Mouse (Mus musculus) layer of hippocampus, postnatal 10 days (tissue): ENCODE results near the gene 2810459M11Rik. TPM values are rescaled to one million over a fixed set of nuclear protein-coding genes. Genes with fewer than 3 reads are reported as not detected.
A peak's percentile ranks its signal among the peaks of the same experiment; 100 is the strongest.

Experiments used
- DNase-seq, 2 experiments: peaks; one replicate each; pipeline ENCODE4 v3.0.0; 2021; ENCODE audit warnings: low spot score in 2 of 2
- total RNA-seq, 2 experiments: library from RNA; stranded (reverse); gene quantifications; 2 replicates each; pipeline ENCODE4 v1.2.3; 2021

Gene 2810459M11Rik
- total RNA-seq, 2 experiments from 2014 or later: 13.7 to 17.2 TPM

DNA sequence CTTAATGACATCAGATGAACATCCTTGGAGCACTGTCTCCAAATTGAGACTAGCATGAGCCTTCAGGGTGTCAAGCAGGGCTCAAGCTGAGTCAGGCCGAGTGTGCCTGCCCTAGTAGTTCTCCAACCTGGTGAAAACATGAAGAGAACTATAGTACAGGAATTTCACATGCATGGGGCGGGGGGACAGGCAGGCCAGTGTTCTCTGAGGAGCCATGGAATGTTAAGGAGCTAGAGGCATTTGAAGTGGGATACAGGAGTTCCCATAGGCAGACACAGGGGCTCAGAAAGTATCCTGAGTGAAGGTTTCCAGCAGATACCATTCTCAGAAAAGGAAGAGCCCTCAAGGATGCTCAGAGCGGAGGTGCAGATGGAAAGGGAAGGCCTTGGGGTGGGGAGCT lies 3.1 kb downstream of the 2810459M11Rik start:
- no peak for DNase-seq

DNA sequence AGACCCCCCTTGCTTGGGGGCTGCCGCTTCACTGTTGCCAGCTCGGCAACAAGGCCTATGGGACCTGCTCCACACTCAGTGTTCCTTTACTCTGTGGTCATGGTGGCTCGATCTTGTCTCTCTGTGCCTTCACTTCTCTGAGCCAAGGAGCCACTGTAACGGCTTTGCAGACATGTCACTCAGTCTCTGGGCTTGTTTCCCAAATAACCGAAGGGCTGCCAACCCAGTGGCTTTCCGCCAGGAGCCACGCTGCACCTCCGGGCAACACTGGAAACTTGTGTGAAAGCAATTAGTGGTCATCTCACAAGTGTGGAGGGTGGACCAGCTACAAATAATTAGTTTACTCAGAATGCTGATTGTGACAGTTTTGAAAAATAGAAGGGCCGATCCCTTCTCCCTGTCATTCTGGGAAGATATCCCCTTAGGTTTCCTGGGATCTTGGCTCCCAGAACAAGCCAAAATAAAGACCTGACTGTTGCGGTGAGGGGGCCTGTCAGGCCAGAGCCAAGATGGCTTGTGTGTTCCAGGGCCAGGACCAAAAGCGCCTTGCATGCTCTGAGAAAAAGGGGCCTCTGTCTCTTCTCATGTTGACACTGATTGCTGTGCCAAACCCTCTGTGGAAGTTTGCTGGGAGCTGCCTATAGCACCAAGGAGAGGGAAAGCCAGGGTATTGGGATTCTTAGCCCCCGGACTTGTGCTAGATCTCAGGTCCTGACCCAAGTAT lies 7.7 kb downstream of the 2810459M11Rik start:
- DNase-seq: peak; percentile 88 to 89

DNA sequence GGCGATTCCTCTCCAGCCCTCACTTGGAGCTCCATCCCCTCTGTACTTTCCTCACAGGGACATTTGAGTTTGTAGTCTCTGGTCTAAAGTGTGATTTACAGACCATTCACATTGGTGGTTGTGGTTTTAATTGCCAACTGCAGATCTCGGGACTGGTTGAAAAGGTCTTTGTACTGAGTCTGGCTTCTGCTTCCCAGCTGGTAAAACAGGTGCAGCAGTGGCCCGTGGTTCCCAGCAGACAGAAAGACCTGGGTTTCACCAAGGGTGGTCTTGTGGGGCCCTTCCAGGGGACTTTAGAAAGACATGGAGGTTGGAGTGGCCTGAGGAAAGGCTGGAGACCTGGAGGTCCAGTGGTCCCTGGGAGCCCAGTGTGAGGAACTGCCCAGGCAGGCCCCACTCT lies 9.3 kb downstream of the 2810459M11Rik start:
- DNase-seq: no peak

DNA sequence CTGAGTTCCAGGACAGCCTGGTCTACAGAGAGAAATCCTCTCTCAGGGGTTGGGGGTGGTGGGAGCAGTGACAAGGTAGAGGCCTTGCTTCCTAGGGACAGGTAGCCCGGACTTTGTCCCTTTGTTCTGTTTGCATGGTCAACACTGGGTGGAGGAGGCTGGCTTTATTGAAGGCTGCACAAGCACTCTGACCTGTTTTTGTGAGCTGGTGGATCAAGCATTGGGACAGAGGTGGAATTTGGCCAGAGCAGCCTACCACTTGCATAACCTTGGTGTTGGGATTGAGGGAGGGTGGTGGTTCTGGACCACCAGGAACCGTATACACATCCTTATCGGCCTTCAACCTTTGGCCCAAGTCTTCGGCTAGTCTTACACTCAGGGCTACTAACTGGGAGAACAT lies 10.6 kb downstream of the 2810459M11Rik start:
- no peak for DNase-seq

DNA sequence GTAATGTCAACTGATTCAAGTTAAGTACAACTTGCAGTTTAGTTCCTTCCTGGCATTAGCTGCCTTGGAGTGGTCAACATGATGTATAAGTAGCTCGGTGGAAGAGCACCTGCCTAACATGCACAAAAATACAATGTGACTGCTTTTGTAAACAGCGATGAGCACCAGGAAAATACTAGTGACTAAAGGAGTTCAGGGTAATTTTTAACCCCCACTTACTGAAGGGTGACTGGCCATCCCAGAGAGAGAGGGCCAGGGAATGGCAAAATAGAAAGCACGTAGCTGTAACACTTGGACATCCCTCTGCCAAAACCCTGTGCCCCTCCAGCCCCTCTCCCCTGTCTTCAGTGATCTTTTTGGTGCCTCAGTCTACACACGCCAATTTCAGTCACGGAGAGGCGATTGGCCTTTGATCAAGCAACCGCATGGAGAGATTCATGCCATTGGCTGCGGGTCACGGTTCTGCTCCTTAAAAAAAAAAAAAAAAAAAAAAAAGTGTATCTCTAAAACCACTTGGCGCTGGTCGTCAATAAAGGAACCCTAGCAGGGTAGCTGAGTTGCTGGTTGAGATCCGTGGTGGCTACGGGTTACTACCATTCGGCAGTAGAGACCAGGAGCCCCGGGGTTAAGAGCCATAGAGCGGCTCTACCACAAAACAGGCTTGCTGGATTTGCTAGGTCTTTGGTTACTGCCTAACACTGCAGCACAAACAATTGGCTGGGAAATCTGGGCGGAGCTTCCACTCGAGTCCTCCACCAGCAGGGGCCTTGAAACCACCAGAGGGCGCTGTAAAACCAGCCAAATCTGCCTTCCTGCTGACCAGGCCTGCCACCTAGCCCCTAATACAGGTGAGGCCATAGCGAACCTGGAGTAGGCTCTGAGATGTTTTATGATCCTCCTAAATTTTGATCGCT lies 13.4 kb downstream of the 2810459M11Rik start:
- DNase-seq: peak; percentile 96

DNA sequence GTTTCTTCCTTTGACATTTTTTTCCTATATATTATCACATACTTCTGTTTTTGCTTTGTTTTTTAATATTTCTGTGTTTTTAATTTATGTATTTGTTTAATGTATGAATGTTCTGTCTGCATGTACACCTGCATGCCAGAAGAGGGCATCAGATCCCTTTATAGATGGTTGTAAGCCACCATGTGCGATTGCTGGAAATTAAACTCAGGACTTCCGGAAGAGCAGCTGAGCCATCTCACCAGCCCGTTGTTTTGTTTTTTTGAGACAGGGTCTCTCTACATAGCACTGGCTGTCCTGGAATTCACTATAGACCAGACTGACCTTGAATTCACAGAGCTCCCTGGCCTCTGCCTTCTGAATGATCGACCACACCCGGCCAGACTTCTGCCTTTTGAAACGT lies 16.9 kb downstream of the 2810459M11Rik start:
- no peak for DNase-seq

DNA sequence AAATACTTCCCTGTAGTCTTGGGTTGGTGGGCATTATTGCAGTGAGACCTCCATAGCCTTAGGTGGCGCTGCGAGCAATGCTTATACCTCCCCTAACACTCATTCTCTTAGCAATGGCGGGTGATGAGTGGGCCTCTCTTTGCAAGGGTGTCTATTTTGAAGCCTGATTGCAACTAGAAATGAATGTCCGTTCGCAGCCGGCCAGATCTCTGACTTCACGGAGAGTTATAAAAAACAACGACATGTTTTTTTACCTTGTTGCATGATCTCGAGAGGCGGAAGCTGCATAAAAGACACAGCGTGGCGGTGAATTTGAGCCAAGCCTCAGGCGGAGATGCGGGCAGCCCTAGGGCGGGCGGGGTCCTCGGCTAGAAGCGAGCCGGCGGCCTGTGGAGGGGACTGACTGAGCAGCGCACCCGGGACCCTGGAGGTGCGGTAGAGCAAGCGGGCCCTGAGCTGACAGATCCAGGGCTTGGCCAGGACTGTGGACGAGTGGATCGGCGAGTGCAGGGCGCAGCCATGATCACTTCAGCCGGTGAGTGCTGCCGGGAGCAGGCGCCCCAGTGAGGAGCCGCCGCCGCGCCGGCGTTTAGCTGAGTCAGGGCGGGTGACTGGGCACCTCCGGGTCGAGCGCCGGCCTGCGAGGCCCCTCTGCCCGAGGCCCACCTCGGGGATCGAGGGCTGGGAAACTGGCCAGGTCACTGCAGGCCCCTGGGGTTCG lies 18.8 kb downstream of the 2810459M11Rik start, which contains the start of gene Psmd1:
TSS of gene Psmd1 (plus strand) at position 117 of the 721 bp plus-strand sequence.
- peak; percentile 86 to 91 for DNase-seq

DNA sequence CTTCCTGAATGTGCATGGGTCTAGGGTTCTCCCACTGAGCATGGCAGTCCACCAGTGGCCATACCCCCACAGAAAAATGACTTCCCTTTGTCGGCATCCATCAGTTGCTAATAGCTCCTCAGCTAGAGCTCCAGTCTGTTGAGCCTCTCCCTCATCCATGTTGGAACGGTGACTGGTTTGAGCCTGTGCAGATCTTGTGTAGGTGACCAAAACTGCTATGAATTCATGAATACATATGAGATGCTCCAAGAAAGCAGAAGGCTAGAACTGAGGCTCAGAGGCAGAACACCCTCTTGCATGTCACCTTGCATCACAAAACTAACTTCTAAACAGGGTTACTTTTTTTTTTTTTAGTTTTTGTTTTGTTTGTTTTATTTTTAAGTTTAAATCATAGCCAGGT lies 30.9 kb downstream of the 2810459M11Rik start:
- no peak for DNase-seq

DNA sequence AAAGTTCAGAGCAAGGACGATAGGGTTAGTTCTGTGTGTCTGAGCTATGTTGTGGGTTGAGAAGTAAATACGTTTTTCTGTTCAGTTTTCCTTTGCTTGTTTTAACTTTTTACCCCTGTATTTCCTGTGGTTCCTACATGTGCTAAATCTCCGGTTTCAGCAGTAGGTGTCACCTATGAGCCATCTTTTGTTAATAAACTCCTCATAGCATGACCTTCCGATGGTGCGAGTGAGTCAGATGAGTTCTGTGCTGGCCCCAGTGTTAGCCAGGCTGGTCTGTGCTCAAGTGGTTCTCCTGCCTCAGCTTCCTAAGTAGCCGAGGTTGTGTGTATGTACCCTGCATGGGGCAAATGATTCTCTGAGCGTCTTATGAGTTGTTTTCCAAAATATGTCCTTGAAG lies 48.8 kb downstream of the 2810459M11Rik start:
- no peak for DNase-seq

DNA sequence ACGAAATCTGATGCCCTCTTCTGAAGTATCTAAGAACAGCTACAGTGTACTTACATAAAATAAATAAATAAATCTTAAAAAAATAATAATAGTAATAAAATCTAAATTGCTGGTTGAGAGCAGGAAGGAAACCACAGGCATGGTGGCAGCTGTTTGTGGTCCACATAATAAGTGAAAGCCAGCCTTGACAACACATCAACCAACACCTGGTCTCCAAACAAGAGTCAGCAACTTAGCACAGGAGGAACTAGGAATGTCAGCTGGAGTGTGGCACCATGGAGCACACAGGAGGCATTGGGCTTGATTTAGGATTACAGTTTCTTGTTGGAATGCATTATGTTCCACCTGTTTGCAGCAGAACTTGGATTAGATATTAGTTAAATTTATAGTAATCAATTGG lies 59.4 kb downstream of the 2810459M11Rik start:
- no peak for DNase-seq

Other genes starting within 250 kb of the 2810459M11Rik start
- 100 to 1,000 TPM; 262 to 270 TPM for gene Itm2c, start 151.6 kb upstream of the 2810459M11Rik start, total RNA-seq
- gene 4933407L21Rik, start 117.4 kb upstream of the 2810459M11Rik start, total RNA-seq: 1 to 10 TPM; 4.6 to 4.9 TPM
- under 1 TPM; 0.09 to 0.16 TPM for gene Gpr55, start 84.9 kb upstream of the 2810459M11Rik start, total RNA-seq
- gene Spata3, start 29.0 kb upstream of the 2810459M11Rik start, total RNA-seq: 1 to 10 TPM; 1.2 to 1.8 TPM
- 100 to 1,000 TPM; 123 to 129 TPM for gene Psmd1, start 18.5 kb downstream of the 2810459M11Rik start, total RNA-seq
- under 1 TPM in 1 of 2 experiments, not detected in 1; 0.16 TPM for gene Htr2b, start 66.1 kb downstream of the 2810459M11Rik start, total RNA-seq
- gene Gm21972, start 87.8 kb downstream of the 2810459M11Rik start, total RNA-seq: 1 to 10 TPM in 1 of 2 experiments, under 1 TPM in 1; 0.91 to 6.3 TPM
- 10 to 100 TPM; 38.8 to 40.3 TPM for gene Armc9, start 108.9 kb downstream of the 2810459M11Rik start, total RNA-seq